Mouse (Mus musculus) limb, embryonic 10.5 days (tissue): ENCODE measurements around the gene Arl8a. TPM values are rescaled to one million over a fixed set of nuclear protein-coding genes. Genes with fewer than 3 reads are reported as not detected.
"Not testable (repeated sequence)": the region's sequence is repeated elsewhere in the genome, so short reads cannot be mapped to it uniquely, and the experiment has no call there.

Experiments
- DNase-seq: peaks from one replicate; pipeline ENCODE4 v3.0.0-alpha.2; 2017; ENCODE audit warnings: low spot score
- H3K27ac ChIP-seq: fragments of 300-500 bp; sonication (generic); 2 replicates; pipeline ENCODE4 v1.5.1; 2016; ENCODE audit warnings: mild to moderate bottlenecking
- H3K27me3 ChIP-seq: fragments of 300-500 bp; sonication (generic); 2 replicates; pipeline ENCODE4 v1.6.1; 2016; ENCODE audit warnings: low read depth, mild to moderate bottlenecking; ENCODE audit not compliant: poor library complexity, severe bottlenecking
- H3K36me3 ChIP-seq: fragments of 300-500 bp; sonication (generic); 2 replicates; pipeline ENCODE4 v1.6.1; 2016; ENCODE audit warnings: mild to moderate bottlenecking, moderate library complexity
- H3K4me1 ChIP-seq: fragments of 300-500 bp; sonication (generic); 2 replicates; pipeline ENCODE4 v1.6.1; 2016
- H3K4me3 ChIP-seq: fragments of 300-500 bp; sonication (generic); 2 replicates; pipeline ENCODE4 v1.5.1; 2016; ENCODE audit warnings: mild to moderate bottlenecking, moderate library complexity
- H3K9me3 ChIP-seq: fragments of 300-500 bp; sonication (generic); replicated peaks from 2 replicates; pipeline ENCODE4 v1.6.1; 2016; ENCODE audit warnings: mild to moderate bottlenecking
- WGBS: fragments of 180-500 bp; shearing (Covaris S2); methylation state at CpG from one replicate; pipeline ENCODE4 v1.1.7; 2016; 5-methylcytosine and 5-hydroxymethylcytosine counted together
- polyA plus RNA-seq: library from polyadenylated mRNA; unstranded; fragments of >200 nt; fragmentation: Nextera tagmentation; extraction: Ambion mirVana; gene quantifications from 2 replicates; pipeline ENCODE4 v1.2.1, GENCODE M21; 2016

Gene Arl8a
- polyA plus RNA-seq, 1 experiment from 2014 or later, result 42.2 TPM

- no peak for DNase-seq
- 84% methylated on average over 4 of the region's 4 CpGs for WGBS
- H3K4me1 ChIP-seq, result peaks cover 9% of the 10 kb centered on the region; the same call in 1 of the 2 replicates
- no peak overlapping the region for H3K27ac ChIP-seq
- peaks cover 12% of the 10 kb centered on the region; the same call in 1 of the 2 replicates for H3K27me3 ChIP-seq
- H3K36me3 ChIP-seq, result no peaks in the 10 kb centered on the region
- no peaks in the 10 kb centered on the region for H3K9me3 ChIP-seq
- no peak overlapping the region for H3K4me3 ChIP-seq
These were observed 34.7 kb downstream of the Arl8a start for GRCm38 (mm10) chr1:135181275-135181674.

GRCm38 (mm10) chr1:135181880-135182623, 35.4 kb downstream of the Arl8a start:
- Histone ChIP-seq H3K36me3 (no peaks in the 10 kb centered on the region), H3K9me3 (no peaks in the 10 kb centered on the region), H3K4me3 (no peak overlapping the region), H3K4me1 (peaks cover 13% of the 10 kb centered on the region), H3K27me3 (peaks cover 19% of the 10 kb centered on the region; the same call in 1 of the 2 replicates), H3K27ac (no peak overlapping the region)
- 92% methylated on average over 8 of the region's 8 CpGs for WGBS
- DNase-seq, result no peak

GRCm38 (mm10) chr1:135182975-135183374, 36.4 kb downstream of the Arl8a start:
- DNase-seq, result no peak
- H3K9me3 ChIP-seq, result no peaks in the 10 kb centered on the region
- H3K27me3 ChIP-seq, result peaks cover 19% of the 10 kb centered on the region; the same call in 1 of the 2 replicates
- no peaks in the 10 kb centered on the region for H3K36me3 ChIP-seq
- no peak overlapping the region for H3K4me3 ChIP-seq
- 70% methylated on average over 3 of the region's 3 CpGs for WGBS
- H3K27ac ChIP-seq, result no peak overlapping the region
- H3K4me1 ChIP-seq, result peaks cover 13% of the 10 kb centered on the region

- Histone ChIP-seq H3K27ac (no peak overlapping the region), H3K4me1 (peaks cover 13% of the 10 kb centered on the region), H3K4me3 (no peak overlapping the region), H3K9me3 (no peaks in the 10 kb centered on the region), H3K27me3 (peaks cover 19% of the 10 kb centered on the region; the same call in 1 of the 2 replicates), H3K36me3 (no peaks in the 10 kb centered on the region)
- WGBS, result 88% methylated on average over 4 of the region's 4 CpGs
- no peak for DNase-seq
These were observed 36.8 kb downstream of the Arl8a start for GRCm38 (mm10) chr1:135183448-135183847.

- WGBS, result 73% methylated on average over 11 of the region's 11 CpGs
- H3K4me3 ChIP-seq, result no peak overlapping the region
- peaks cover 19% of the 10 kb centered on the region; the same call in 1 of the 2 replicates for H3K27me3 ChIP-seq
These were observed 37.4 kb downstream of the Arl8a start for GRCm38 (mm10) chr1:135183941-135184570.

GRCm38 (mm10) chr1:135185936-135186335, 39.3 kb downstream of the Arl8a start:
- Histone ChIP-seq H3K4me1 (peaks cover 13% of the 10 kb centered on the region), H3K36me3 (no peaks in the 10 kb centered on the region), H3K4me3 (no peak overlapping the region), H3K9me3 (no peaks in the 10 kb centered on the region), H3K27me3 (peaks cover 19% of the 10 kb centered on the region; the same call in 1 of the 2 replicates), H3K27ac (no peak overlapping the region)
- no peak for DNase-seq
- 43% methylated on average over 5 of the region's 5 CpGs for WGBS

More at GRCm38 (mm10) chr1:135183941-135184570, 37.4 kb downstream of the Arl8a start:
- Histone ChIP-seq H3K27ac (no peak overlapping the region), H3K4me1 (peaks cover 13% of the 10 kb centered on the region), H3K36me3 (no peaks in the 10 kb centered on the region), H3K9me3 (no peaks in the 10 kb centered on the region)
- DNase-seq, result no peak

GRCm38 (mm10) chr1:135186427-135186826, 39.8 kb downstream of the Arl8a start:
- peaks cover 19% of the 10 kb centered on the region; the same call in 1 of the 2 replicates for H3K27me3 ChIP-seq

GRCm38 (mm10) chr1:135187016-135187415, 40.4 kb downstream of the Arl8a start:
- Histone ChIP-seq H3K27me3 (peaks cover 19% of the 10 kb centered on the region; the same call in 1 of the 2 replicates), H3K4me1 (peaks cover 11% of the 10 kb centered on the region)
- not testable (repeated sequence) for H3K9me3 ChIP-seq, H3K36me3 ChIP-seq, H3K27ac ChIP-seq, DNase-seq, H3K4me3 ChIP-seq
- WGBS, result 44% methylated on average over 2 of the region's 2 CpGs

More at GRCm38 (mm10) chr1:135186427-135186826, 39.8 kb downstream of the Arl8a start:
- Histone ChIP-seq H3K4me3 (no peak overlapping the region), H3K4me1 (peaks cover 13% of the 10 kb centered on the region), H3K36me3 (no peaks in the 10 kb centered on the region), H3K9me3 (no peaks in the 10 kb centered on the region), H3K27ac (no peak overlapping the region)
- WGBS, result 43% methylated on average over 8 of the region's 8 CpGs
- DNase-seq, result no peak

- H3K36me3 ChIP-seq, result no peaks in the 10 kb centered on the region
- 57% methylated on average over 3 of the region's 3 CpGs for WGBS
- H3K4me3 ChIP-seq, result no peak overlapping the region
- H3K4me1 ChIP-seq, result peaks cover 6% of the 10 kb centered on the region
- H3K27ac ChIP-seq, result no peak overlapping the region
- H3K9me3 ChIP-seq, result no peaks in the 10 kb centered on the region
- peaks cover 19% of the 10 kb centered on the region; the same call in 1 of the 2 replicates for H3K27me3 ChIP-seq
- DNase-seq, result no peak
These were observed 41.6 kb downstream of the Arl8a start for GRCm38 (mm10) chr1:135188197-135188596.

- no peaks in the 10 kb centered on the region for H3K9me3 ChIP-seq
- H3K27ac ChIP-seq, result no peak overlapping the region
- peaks cover 4% of the 10 kb centered on the region for H3K4me1 ChIP-seq
- no peak for DNase-seq
- H3K36me3 ChIP-seq, result no peaks in the 10 kb centered on the region
- no peak overlapping the region for H3K4me3 ChIP-seq
- 91% methylated on average over 4 of the region's 4 CpGs for WGBS
- peaks cover 19% of the 10 kb centered on the region; the same call in 1 of the 2 replicates for H3K27me3 ChIP-seq
These were observed 42.6 kb downstream of the Arl8a start for GRCm38 (mm10) chr1:135189186-135189585.

GRCm38 (mm10) chr1:135194335-135194734, 47.7 kb downstream of the Arl8a start:
- not testable (repeated sequence) for H3K9me3 ChIP-seq, H3K4me3 ChIP-seq, H3K27me3 ChIP-seq, H3K36me3 ChIP-seq, DNase-seq, H3K27ac ChIP-seq
- 76% methylated on average over 5 of the region's 5 CpGs for WGBS
- peaks cover 17% of the 10 kb centered on the region for H3K4me1 ChIP-seq

GRCm38 (mm10) chr1:135195907-135196440, 49.4 kb downstream of the Arl8a start:
- Histone ChIP-seq H3K4me3 (no peak overlapping the region), H3K4me1 (peaks cover 28% of the 10 kb centered on the region), H3K27me3 (no peaks in the 10 kb centered on the region), H3K27ac (no peak overlapping the region; the same call in 1 of the 2 replicates), H3K36me3 (no peaks in the 10 kb centered on the region), H3K9me3 (no peaks in the 10 kb centered on the region)
- no peak for DNase-seq
- 81% methylated on average over 6 of the region's 6 CpGs for WGBS

GRCm38 (mm10) chr1:135198412-135198811, 51.8 kb downstream of the Arl8a start:
- WGBS, result 49% methylated on average over 5 of the region's 5 CpGs
- Histone ChIP-seq H3K27ac (peak overlapping the region; percentile 87), H3K27me3 (no peaks in the 10 kb centered on the region)

More at GRCm38 (mm10) chr1:135198412-135198811, 51.8 kb downstream of the Arl8a start:
- no peak for DNase-seq
- Histone ChIP-seq H3K9me3 (no peaks in the 10 kb centered on the region), H3K4me1 (peaks cover 34% of the 10 kb centered on the region), H3K36me3 (no peaks in the 10 kb centered on the region), H3K4me3 (no peak overlapping the region)
